ENCODE assay signal across 15 mouse cellular contexts in genomic region chr12:87331053-87331456, GRCm38 (mm10). TPM values are rescaled to one million over a fixed set of nuclear protein-coding genes. Genes with fewer than 3 reads are reported as not detected.
DNase-seq lines count a peak whose midpoint lies in the region; ATAC-seq lines count a peak whose summit lies in the region.
"Had no signal": no experiment of that assay in that cellular context is flagged by ENCODE, and none has a peak within 500 bp of the region (broad histone marks: within the 10 kb centered on the region; RNA-seq: fewer than 3 reads in every experiment).

No protein-coding gene starts in this region.

- H3K9ac ChIP-seq in embryonic facial prominence, embryonic 15.5 days: no peak overlapping the region
- no peak overlapping the region for H3K9ac ChIP-seq in neural tube, embryonic 14.5 days (replicated peaks; ENCODE audit: low read depth, low read length)
- H3K9ac ChIP-seq: forebrain, embryonic 13.5 days; limb, embryonic 15.5 days had no signal

- no peaks in the 10 kb centered on the region for H3K9me3 ChIP-seq in embryonic facial prominence, embryonic 15.5 days (replicated peaks)
- no peaks in the 10 kb centered on the region for H3K9me3 ChIP-seq in neural tube, embryonic 14.5 days (ENCODE audit: control insufficient read depth, low read length)
- H3K9me3 ChIP-seq: forebrain, embryonic 13.5 days; limb, embryonic 15.5 days had no signal

- H3K4me1 ChIP-seq in embryonic facial prominence, embryonic 15.5 days: peaks cover 3% of the 10 kb centered on the region; the same call in 1 of the 2 replicates
- peaks cover 5% of the 10 kb centered on the region; the same call in 1 of the 2 replicates for H3K4me1 ChIP-seq in neural tube, embryonic 14.5 days (ENCODE audit: control insufficient read depth, insufficient read depth, low read length)
- H3K4me1 ChIP-seq: limb, embryonic 15.5 days had no signal

- H3K27me3 ChIP-seq in embryonic facial prominence, embryonic 15.5 days: no peaks in the 10 kb centered on the region
- no peaks in the 10 kb centered on the region for H3K27me3 ChIP-seq in neural tube, embryonic 14.5 days (ENCODE audit: control insufficient read depth, insufficient read depth, low read length)
- H3K27me3 ChIP-seq: limb, embryonic 15.5 days had no signal

- intact Hi-C loops in heart, postnatal 36 days (cut with DNase I): loop anchor here (5.0 to 10.0 kb wide), 2 partner anchors 199 to 566 kb away; no protein-coding TSS in a partner anchor

- H3K4me2 ChIP-seq in embryonic facial prominence, embryonic 15.5 days (replicated peaks): no peak overlapping the region
- H3K4me2 ChIP-seq in neural tube, embryonic 14.5 days (ENCODE audit: low read depth, low read length): no peak overlapping the region
- H3K4me2 ChIP-seq: forebrain, embryonic 13.5 days; heart, embryonic 11.5 days; limb, embryonic 15.5 days had no signal

- H3K4me3 ChIP-seq in embryonic facial prominence, embryonic 15.5 days (replicated peaks): no peak overlapping the region
- no peak overlapping the region for H3K4me3 ChIP-seq in neural tube, embryonic 14.5 days (ENCODE audit: low read depth, low read length)
- H3K4me3 ChIP-seq: forebrain, embryonic 13.5 days; limb, embryonic 15.5 days had no signal

- no peak for ATAC-seq in embryonic facial prominence, embryonic 15.5 days (ENCODE audit: insufficient number of reproducible peaks, low FRiP score, low TSS enrichment, low read depth)
- ATAC-seq in neural tube, embryonic 14.5 days (ENCODE audit: low read depth): peak; percentile 56; the same call in 1 of the 2 replicates
- ATAC-seq in activated CD4-positive, CD25-positive, alpha-beta regulatory T cell, adult 4 months: no peak
- ATAC-seq: forebrain, embryonic 13.5 days; intestine, postnatal 0 days had no signal

- DNase-seq in cerebellum, postnatal 10 days: peak; percentile 58 to 83
- no peak for DNase-seq in cerebellum, adult 8-10 months
- DNase-seq in layer of hippocampus, postnatal 10 days (ENCODE audit: low spot score in 2 of 2): peak; percentile 15 to 21
- DNase-seq in layer of hippocampus, postnatal 36 days: no peak
- no peak for DNase-seq in heart, postnatal 36 days
- DNase-seq: adrenal gland, postnatal 25 days; lung, postnatal 4 days; thymus, postnatal 36 days had no signal

- 0 out of 2 replicates have a peak, but pooled peaks cover 4% of the 10 kb centered on the region for H3K36me3 ChIP-seq in embryonic facial prominence, embryonic 15.5 days
- no peaks in the 10 kb centered on the region for H3K36me3 ChIP-seq in neural tube, embryonic 14.5 days (ENCODE audit: control insufficient read depth, insufficient read depth, low read length)

- WGBS in embryonic facial prominence, embryonic 15.5 days: 46% methylated on average over 6 of the region's 6 CpGs
- 26% methylated on average over 6 of the region's 6 CpGs for WGBS in neural tube, embryonic 14.5 days

- 0 out of 2 replicates have a peak overlapping the region, but pooled peaks have one; percentile 12 for H3K27ac ChIP-seq in embryonic facial prominence, embryonic 15.5 days (replicated peaks)
- no peak overlapping the region for H3K27ac ChIP-seq in neural tube, embryonic 14.5 days (ENCODE audit: low read depth, low read length)
- H3K27ac ChIP-seq: forebrain, embryonic 13.5 days; limb, embryonic 15.5 days had no signal

RNA-seq across cellular contexts. Expression of gene Ism2, which starts 31.6 kb away (rescaled TPM):
- under 1 TPM; 0.55 to 0.62 TPM for total RNA-seq in layer of hippocampus, postnatal 10 days (2021)
- under 1 TPM in 1 of 2 experiments, not detected in 1; 0.42 TPM for total RNA-seq in layer of hippocampus, postnatal 36 days (2021)
- polyA plus RNA-seq in embryonic facial prominence, embryonic 15.5 days (2015; fragmentation: Nextera tagmentation; extraction: Ambion mirVana): 1.5 TPM in 2 replicates
- polyA plus RNA-seq in neural tube, embryonic 14.5 days (2014; fragmentation: Nextera tagmentation; extraction: Ambion mirVana): 0.37 and 0.44 TPM in 2 replicates
- not detected for polyA plus RNA-seq in activated CD4-positive, CD25-positive, alpha-beta regulatory T cell, adult 4 months (2017; shearing (Covaris generic))
- not detected for total RNA-seq in heart, postnatal 36 days (2021)
- total RNA-seq: adrenal gland, postnatal 25 days had no signal

RNA-seq across cellular contexts. Expression of gene Sptlc2, which starts 57.1 kb away (rescaled TPM):
- 10 to 100 TPM; 66.3 to 67.3 TPM for total RNA-seq in layer of hippocampus, postnatal 10 days (2021)
- total RNA-seq in layer of hippocampus, postnatal 36 days (2021): 10 to 100 TPM; 29.2 to 32.8 TPM
- polyA plus RNA-seq in embryonic facial prominence, embryonic 15.5 days (2015; fragmentation: Nextera tagmentation; extraction: Ambion mirVana): 73.4 and 73.6 TPM in 2 replicates
- 70.5 and 81.8 TPM in 2 replicates for polyA plus RNA-seq in neural tube, embryonic 14.5 days (2014; fragmentation: Nextera tagmentation; extraction: Ambion mirVana)
- polyA plus RNA-seq in activated CD4-positive, CD25-positive, alpha-beta regulatory T cell, adult 4 months (2017; shearing (Covaris generic)): 10 to 100 TPM; 66.1 to 85.8 TPM
- 10 to 100 TPM; 27.2 to 28.8 TPM for total RNA-seq in heart, postnatal 36 days (2021)

Comparison
In these comparisons a context has a peak if more than half of its experiments do, and no peak if none do; other contexts are left out.
1. DNase-seq: peak in cerebellum, postnatal 10 days (2 of 2) and layer of hippocampus, postnatal 10 days (2 of 2); none in cerebellum, adult 8-10 months (single experiment), layer of hippocampus, postnatal 36 days (0 of 2) and heart, postnatal 36 days (0 of 2).